Mouse (Mus musculus) embryonic facial prominence, embryonic 14.5 days (tissue): ENCODE results near the gene Stard3nl. TPM values are rescaled to one million over a fixed set of nuclear protein-coding genes. Genes with fewer than 3 reads are reported as not detected.
A peak's percentile ranks its signal among the peaks of the same experiment; 100 is the strongest.
"Not testable (repeated sequence)": the region's sequence is repeated elsewhere in the genome, so short reads cannot be mapped to it uniquely, and the experiment has no call there.

Experiments used
- ATAC-seq: fragments of 200-750 bp; cut with Nextera tagmentation; 2 replicates; pipeline ENCODE4 v1.8.0; 2017; ENCODE audit warnings: low read depth, moderate number of reproducible peaks, moderate TSS enrichment
- DNase-seq: peaks from one replicate; pipeline ENCODE4 v3.0.0-alpha.2; 2015; ENCODE audit warnings: low spot score
- H3K27ac ChIP-seq: fragments of 300-500 bp; sonication (generic); replicated peaks from 2 replicates; pipeline ENCODE4 v1.5.1; 2014; ENCODE audit warnings: low read depth, mild to moderate bottlenecking, low read length, moderate library complexity
- H3K27me3 ChIP-seq: fragments of 300-500 bp; sonication (generic); replicated peaks from 2 replicates; pipeline ENCODE4 v1.6.1; 2014; ENCODE audit warnings: low read length; ENCODE audit not compliant: control insufficient read depth, insufficient read depth
- H3K36me3 ChIP-seq: fragments of 300-500 bp; sonication (generic); 2 replicates; pipeline ENCODE4 v1.6.1; 2014; ENCODE audit warnings: low read length, mixed read lengths; ENCODE audit not compliant: control insufficient read depth, insufficient read depth
- H3K4me1 ChIP-seq: fragments of 300-500 bp; sonication (generic); 2 replicates; pipeline ENCODE4 v1.6.1; 2014; ENCODE audit warnings: antibody characterized with exemption, low read length; ENCODE audit not compliant: control insufficient read depth, insufficient read depth
- H3K4me2 ChIP-seq: fragments of 300-500 bp; sonication (generic); 2 replicates; pipeline ENCODE4 v1.6.1; 2014; ENCODE audit warnings: low read depth, mild to moderate bottlenecking, low read length, moderate library complexity, mixed read lengths
- H3K4me3 ChIP-seq: fragments of 300-500 bp; sonication (generic); 2 replicates; pipeline ENCODE4 v1.5.1; 2014; ENCODE audit warnings: low read depth, mild to moderate bottlenecking, low read length
- H3K9ac ChIP-seq: fragments of 300-500 bp; sonication (generic); 2 replicates; pipeline ENCODE4 v1.6.1; 2014; ENCODE audit warnings: low read depth, mild to moderate bottlenecking, low read length, moderate library complexity, mixed read lengths
- H3K9me3 ChIP-seq: fragments of 300-500 bp; sonication (generic); 2 replicates; pipeline ENCODE4 v1.6.1; 2016; ENCODE audit warnings: low read length; ENCODE audit not compliant: control insufficient read depth
- WGBS: fragments of 180-500 bp; shearing (Covaris S2); extraction: QIAGEN DNeasy Blood & Tissue Kit; methylation state at CpG from one replicate; pipeline ENCODE4 v1.1.7; 2014; 5-methylcytosine and 5-hydroxymethylcytosine counted together
- polyA plus RNA-seq: library from polyadenylated mRNA; unstranded; fragments of >200 nt; fragmentation: Nextera tagmentation; extraction: Ambion mirVana; gene quantifications from 2 replicates; pipeline ENCODE4 v1.2.1, GENCODE M21; 2014

Stard3nl gene
- polyA plus RNA-seq, 1 experiment from 2014 or later, result 101 TPM

- H3K4me1 ChIP-seq, result no peaks in the 10 kb centered on the region
- H3K4me2 ChIP-seq, result no peak overlapping the region
- ATAC-seq, result no peak
- WGBS, result 77% methylated on average over 5 of the region's 5 CpGs
- H3K27me3 ChIP-seq, result no peaks in the 10 kb centered on the region
- H3K4me3 ChIP-seq, result no peak overlapping the region
- peaks cover 38% of the 10 kb centered on the region for H3K36me3 ChIP-seq
- no peak for DNase-seq
- H3K9ac ChIP-seq, result no peak overlapping the region
- no peak overlapping the region for H3K27ac ChIP-seq
- no peaks in the 10 kb centered on the region for H3K9me3 ChIP-seq
Measured at GRCm38 (mm10) chr13:19356720-19357119, 38.9 kb downstream of the Stard3nl start.

- Histone ChIP-seq H3K36me3 (peaks cover 38% of the 10 kb centered on the region), H3K4me1 (no peaks in the 10 kb centered on the region), H3K9ac (no peak overlapping the region), H3K4me2 (no peak overlapping the region), H3K27me3 (no peaks in the 10 kb centered on the region), H3K4me3 (no peak overlapping the region), H3K27ac (no peak overlapping the region), H3K9me3 (no peaks in the 10 kb centered on the region)
- DNase-seq (no peak), ATAC-seq (no peak)
- WGBS, result 74% methylated on average over 7 of the region's 7 CpGs
Measured at GRCm38 (mm10) chr13:19356120-19356519, 39.5 kb downstream of the Stard3nl start.

GRCm38 (mm10) chr13:19352795-19353194, 42.8 kb downstream of the Stard3nl start:
- Histone ChIP-seq H3K4me2 (no peak overlapping the region), H3K4me1 (no peaks in the 10 kb centered on the region), H3K9me3 (no peaks in the 10 kb centered on the region), H3K27me3 (no peaks in the 10 kb centered on the region), H3K4me3 (no peak overlapping the region), H3K9ac (no peak overlapping the region), H3K36me3 (peaks cover 18% of the 10 kb centered on the region), H3K27ac (no peak overlapping the region)
- WGBS, result 76% methylated on average over 3 of the region's 3 CpGs
- ATAC-seq (peak; percentile 33; the same call in 1 of the 2 replicates), DNase-seq (peak; percentile 17)

GRCm38 (mm10) chr13:19340356-19340755, 55.2 kb downstream of the Stard3nl start:
- not testable (repeated sequence) for DNase-seq, H3K9me3 ChIP-seq, H3K27me3 ChIP-seq, H3K36me3 ChIP-seq, ATAC-seq, H3K9ac ChIP-seq, H3K27ac ChIP-seq, H3K4me3 ChIP-seq, H3K4me2 ChIP-seq, H3K4me1 ChIP-seq
- WGBS, result 81% methylated on average over 1 of the region's 1 CpGs

GRCm38 (mm10) chr13:19336310-19336709, 59.3 kb downstream of the Stard3nl start:
- not testable (repeated sequence) for H3K27ac ChIP-seq, H3K4me2 ChIP-seq, H3K9me3 ChIP-seq, H3K27me3 ChIP-seq, H3K4me1 ChIP-seq, H3K9ac ChIP-seq, ATAC-seq, DNase-seq, H3K36me3 ChIP-seq, H3K4me3 ChIP-seq
- 82% methylated on average over 1 of the region's 1 CpGs for WGBS

Other genes starting within 250 kb of the Stard3nl start
- 36.9 and 39.4 TPM in 2 replicates for gene Epdr1, start 224.1 kb upstream of the Stard3nl start, polyA plus RNA-seq
- 20.8 and 25.6 TPM in 2 replicates for gene Sfrp4, start 227.3 kb upstream of the Stard3nl start, polyA plus RNA-seq